Mouse (Mus musculus) heart, adult 2 months (tissue): ENCODE measurements around the gene Gm20388.

Experiments used
- CTCF ChIP-seq: fragments of 200-600 bp; IDR thresholded peaks from 2 replicates; pipeline ENCODE4 v1.8.1; 2022; ENCODE audit warnings: antibody characterized with exemption, mild to moderate bottlenecking, moderate library complexity
- EP300 ChIP-seq: fragments of 200-500 bp; IDR thresholded peaks from 2 replicates; pipeline ENCODE4 v1.6.1; 2011; ENCODE audit warnings: low read depth, low read length, control low read depth; ENCODE audit not compliant: insufficient read depth

GRCm38 (mm10) chr8:120511737-120512136 is 601.1 kb downstream of the Gm20388 start:
- TF ChIP-seq CTCF (no peak), EP300 (no peak)
